Mouse (Mus musculus): Measurements from ENCODE around the gene Als2cr12.
A peak's percentile ranks its signal among the peaks of the same experiment; 100 is the strongest.
"Not testable (repeated sequence)": the region's sequence is repeated elsewhere in the genome, so short reads cannot be mapped to it uniquely, and the experiment has no call there.

Als2cr12 gene

GRCm38 (mm10) chr1:58690006-58690744 lies 5.6 kb downstream of the Als2cr12 start:
- no peak for DNase-seq (ENCODE audit: low spot score)

DNA sequence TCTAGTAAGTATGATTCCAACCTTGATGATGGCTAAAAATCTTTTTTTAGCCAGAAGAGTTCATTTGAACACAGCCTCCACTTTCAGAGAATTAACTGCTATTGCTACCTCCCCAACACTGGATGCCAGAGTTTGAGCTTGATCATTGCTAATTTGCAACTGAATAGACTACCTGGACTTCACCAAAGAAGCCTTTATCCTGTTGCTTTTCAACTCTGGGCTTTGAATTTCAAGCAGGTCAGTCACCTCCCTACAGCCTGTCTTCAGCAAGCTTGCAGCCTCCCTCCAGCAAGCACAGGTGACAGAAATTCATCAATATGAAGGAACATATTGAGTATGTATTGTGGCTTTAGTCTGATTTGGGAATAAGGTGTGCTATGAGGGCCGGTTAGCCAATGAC lies 6.4 kb downstream of the Als2cr12 start:
- no peak for DNase-seq (ENCODE audit: low spot score)

DNA sequence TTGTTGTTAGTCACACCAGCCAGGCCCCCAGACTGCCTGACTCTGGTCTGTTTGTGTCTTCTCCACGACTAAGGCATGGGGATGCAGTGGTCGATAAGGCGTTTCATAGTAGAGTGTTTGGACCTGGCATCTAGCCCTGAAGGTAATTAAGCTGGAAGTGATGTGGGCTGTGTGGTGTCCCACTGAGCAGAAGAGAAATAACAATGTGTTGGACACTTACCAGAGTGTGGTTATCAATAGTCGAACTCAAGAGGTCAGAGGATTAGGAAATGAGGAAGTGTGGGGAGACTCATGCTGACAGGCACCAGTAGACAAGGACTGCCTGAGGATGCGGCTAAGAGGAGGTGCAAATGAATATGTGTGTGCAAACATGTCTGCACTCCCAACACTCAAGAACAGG lies 17.4 kb downstream of the Als2cr12 start:
- not testable (repeated sequence) for DNase-seq (ENCODE audit: low spot score)

- peak; percentile 63 for DNase-seq (ENCODE audit: low spot score)
Observed at GRCm38 (mm10) chr1:58677575-58677974, 18.2 kb downstream of the Als2cr12 start.

DNA sequence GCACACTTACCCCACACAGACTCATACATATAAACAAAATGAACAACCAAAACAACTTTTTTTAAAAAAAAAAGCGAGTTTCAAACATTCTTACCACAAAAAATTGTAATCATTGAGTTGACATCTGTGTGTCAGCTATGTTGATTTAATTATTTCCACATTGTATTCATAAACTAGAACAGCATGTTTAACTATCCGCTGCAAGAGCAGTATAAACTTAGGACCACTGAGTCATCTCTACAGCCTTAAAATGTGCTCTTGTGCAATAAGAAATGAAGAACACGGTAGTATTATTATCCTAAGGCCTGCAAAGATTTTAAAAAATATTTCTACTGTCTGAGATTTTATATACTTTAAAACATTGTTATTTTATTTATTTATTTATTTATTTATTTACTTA lies 20.8 kb downstream of the Als2cr12 start:
- DNase-seq (ENCODE audit: low spot score): no peak

DNA sequence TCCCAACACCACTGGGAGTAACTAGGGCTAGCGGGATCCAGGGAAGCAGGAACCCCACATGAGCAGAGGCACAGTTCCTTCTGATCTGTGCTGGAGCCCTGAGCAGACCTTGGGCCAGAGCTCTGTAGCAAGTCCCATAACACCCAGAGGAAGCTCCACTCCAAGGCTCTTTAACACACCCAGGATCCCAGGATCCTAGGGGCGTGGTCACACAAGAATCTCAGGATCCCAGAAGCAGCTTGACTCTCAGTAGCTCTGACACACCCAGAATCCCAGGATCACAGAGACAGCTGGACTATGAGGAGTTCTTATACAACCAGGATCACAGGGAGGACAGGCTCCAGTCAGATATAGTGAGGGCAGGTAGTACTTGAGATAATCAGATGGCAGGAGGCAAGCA lies 23.7 kb downstream of the Als2cr12 start:
- DNase-seq (ENCODE audit: low spot score): no peak

- DNase-seq (ENCODE audit: low spot score): not testable (repeated sequence)
Observed at GRCm38 (mm10) chr1:58669635-58670034, 26.2 kb downstream of the Als2cr12 start.

DNA sequence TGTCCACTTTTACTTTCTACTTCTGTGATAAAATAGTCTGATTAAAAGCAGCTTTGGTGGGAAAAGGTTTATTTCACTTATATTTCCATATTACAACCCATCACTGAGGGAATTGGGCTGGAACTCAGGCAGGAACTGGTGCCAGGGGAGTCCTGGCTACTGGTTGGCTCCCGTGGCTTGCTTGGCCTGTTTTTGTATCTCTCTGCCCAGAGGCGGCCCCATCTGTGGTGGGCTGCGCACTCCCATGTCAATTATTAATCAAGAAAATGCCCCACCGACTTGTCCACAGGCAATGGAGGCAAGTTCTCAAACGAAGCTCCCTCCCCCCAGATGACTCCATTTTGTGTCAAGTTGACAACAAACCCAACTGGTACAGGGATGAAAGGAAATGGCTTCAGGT lies 27.6 kb downstream of the Als2cr12 start:
- DNase-seq (ENCODE audit: low spot score): no peak

DNA sequence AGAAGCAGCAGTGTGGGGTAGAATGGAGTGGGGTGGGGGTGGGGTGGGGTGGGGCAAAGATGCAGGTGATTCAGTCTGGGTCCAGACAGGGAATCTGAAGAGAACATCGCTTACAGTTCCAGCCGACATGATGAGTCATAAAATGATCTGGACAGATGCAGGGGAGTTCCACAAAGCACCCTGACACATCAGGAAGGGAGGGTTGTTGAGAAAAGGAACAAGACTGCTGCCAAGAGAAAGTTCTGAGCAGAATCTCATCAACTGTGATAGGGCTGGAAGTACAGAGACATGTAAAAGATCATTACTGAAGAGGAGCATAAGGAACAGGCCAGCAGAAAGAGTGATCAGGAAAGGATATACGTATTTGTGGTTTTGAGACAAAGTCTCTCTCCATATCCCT lies 32.4 kb downstream of the Als2cr12 start:
- DNase-seq (ENCODE audit: low spot score): not testable (repeated sequence)

GRCm38 (mm10) chr1:58662671-58663070 lies 33.1 kb downstream of the Als2cr12 start:
- not testable (repeated sequence) for DNase-seq (ENCODE audit: low spot score)

DNA sequence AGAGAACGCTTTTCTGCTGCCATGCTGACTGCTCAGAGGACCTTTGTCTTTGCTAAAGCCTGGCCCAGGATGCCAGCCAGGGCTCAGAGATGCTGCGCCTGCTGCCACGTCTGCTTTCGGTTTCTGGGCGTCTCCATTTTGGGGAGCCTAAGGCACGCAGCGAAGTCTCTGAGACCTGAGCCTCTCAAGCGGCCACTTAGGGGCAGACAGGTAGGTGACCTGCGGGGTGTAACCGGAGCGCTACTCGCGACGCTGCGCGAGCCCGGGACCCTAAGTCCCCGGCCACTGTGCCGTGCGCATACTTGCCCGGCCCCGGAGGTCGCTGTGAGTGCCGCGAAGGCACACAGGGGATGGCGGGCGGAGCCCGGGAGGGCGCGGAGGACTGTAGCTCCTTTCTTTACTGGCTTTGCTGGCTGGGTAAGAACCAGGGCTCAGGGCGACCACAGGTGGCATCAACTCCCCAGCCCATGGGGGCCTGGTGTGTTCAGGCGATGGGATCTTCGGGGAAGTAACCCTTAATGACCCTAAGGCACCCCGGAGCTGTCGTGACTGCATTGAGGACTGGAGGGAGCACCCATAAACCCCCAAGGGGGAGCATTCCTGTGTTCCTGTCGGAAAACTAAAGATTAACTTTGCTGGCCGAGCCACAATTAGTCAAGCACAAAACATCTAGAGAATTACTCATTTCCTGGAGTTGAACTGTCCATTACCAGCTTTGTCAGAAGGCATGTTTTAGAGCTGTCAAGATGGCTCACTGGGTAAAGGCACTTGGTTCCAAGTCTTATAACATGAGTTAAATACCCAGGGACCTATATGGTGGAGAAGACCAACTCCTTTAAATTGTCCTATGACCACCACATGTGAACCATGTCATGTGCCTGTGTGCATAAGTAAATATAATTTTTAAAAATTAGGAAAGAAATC lies 43.0 kb downstream of the Als2cr12 start:
- peak; percentile 53 for DNase-seq (ENCODE audit: low spot score)

DNA sequence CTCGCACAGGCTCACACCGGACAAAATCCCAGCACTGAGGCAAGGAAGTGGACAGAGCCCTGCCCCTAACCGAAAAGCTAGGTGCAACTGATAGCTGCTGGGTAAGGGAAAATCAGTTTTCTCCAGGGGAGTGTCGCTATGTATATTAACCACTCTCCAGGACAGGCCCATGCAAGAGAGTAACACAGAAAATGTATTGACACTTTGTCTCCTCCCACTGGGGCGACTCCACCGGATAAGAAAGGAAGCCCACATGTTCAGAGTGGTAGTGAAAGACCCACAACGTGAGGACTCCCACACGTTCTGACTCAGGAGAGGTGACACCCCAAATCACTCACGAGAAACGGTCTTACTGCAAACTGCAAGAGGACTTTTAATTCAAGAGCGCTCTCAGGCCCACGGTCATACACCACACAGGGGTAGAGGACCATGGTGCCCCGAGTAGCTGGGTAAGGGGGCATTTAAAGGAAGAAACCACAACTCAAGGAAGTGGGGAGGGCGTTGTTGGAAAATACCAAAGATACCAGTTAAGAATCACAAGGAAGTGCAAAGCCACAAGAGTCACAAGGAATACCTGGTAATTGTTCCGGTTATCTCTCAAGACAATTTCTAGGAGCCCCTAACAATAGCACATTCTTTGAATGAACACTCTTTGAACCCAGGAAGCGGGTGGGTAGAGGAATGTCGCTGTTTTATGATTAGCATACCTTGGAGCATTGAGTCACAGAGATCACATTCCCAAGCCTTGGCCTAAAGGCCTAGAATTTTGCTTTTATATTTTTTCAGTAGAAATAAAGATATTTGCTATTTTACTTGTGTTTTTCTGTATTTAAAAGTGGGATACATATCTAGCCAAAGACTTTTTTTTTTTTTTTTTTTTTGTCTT lies 44.0 kb downstream of the Als2cr12 start:
- DNase-seq (ENCODE audit: low spot score): not testable (repeated sequence)

DNA sequence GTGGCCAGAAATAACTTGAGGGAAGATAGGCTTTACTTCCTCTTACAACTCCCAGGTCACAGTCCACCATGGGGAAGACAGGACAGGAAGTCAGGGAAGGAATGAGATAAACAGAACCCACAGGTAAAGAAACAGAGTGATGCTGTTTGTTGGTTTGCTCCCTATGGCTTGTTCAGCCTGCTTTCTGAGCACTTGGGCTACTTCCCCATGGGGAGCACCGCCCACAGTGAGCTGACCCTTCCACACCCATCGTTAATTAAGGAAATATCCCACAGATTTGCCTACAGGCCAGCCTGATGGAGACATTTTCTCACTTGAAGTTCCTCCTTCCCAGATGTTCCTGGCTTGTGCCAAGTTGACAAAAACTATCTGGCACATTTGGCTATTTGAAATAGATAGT lies 66.9 kb downstream of the Als2cr12 start:
- DNase-seq (ENCODE audit: low spot score): not testable (repeated sequence)

DNA sequence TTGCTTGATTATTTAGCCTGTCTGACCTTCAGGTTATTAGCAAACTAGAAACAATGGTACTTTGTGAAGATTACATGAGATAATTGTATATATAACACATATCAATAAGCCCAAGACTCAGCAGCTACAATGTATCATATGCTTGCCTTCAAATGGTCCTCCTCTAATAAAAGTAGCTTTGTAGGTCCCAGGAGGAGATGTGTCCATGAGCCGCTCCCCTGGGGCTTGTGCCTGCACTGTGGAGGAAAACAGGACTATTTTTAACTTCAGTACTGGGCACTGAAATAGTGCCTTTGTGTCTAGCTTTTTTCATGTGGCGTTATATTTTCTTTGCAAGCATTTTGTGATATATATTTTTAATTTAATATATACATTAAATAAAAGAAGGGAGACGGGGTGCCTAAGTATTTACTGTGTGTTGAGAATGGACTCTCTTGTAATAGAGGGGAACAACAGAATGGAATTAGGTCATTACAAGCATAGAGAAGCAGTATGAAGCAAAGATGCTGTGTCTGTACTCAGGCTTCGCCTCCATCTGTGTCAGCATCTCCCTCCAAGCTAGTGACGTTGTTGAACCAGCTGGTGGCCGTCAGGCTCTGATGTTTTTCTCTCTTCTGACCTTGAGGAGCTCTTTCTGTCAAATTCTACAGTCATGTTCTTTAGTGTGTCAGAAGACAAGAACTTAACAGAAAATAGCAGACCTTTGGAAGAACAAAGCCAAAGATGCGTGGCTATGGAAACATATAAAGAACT lies 73.6 kb downstream of the Als2cr12 start:
- DNase-seq (ENCODE audit: low spot score): peak; percentile 39

DNA sequence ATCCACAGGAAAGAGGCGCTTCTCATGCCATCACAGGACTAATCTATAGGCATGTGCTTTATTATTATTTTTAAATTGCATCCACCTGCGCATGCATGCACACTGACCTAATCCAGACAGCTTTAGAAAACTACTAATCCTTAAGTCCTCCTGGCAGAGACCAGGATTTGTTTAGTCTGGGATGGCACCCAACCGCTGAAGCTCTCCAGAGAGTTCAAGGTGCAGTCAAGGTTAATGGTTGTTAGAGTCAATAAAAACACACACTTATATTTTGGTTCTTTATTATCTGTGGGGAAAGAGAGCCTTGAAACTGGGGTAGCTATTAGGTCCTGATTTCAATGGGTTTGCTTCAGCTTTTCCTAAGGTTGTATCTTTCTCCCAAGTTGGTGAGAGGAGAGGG lies 74.5 kb downstream of the Als2cr12 start:
- DNase-seq (ENCODE audit: low spot score): no peak

- no peak for DNase-seq (ENCODE audit: low spot score)
Observed at GRCm38 (mm10) chr1:58618766-58619165, 77.0 kb downstream of the Als2cr12 start.

DNA sequence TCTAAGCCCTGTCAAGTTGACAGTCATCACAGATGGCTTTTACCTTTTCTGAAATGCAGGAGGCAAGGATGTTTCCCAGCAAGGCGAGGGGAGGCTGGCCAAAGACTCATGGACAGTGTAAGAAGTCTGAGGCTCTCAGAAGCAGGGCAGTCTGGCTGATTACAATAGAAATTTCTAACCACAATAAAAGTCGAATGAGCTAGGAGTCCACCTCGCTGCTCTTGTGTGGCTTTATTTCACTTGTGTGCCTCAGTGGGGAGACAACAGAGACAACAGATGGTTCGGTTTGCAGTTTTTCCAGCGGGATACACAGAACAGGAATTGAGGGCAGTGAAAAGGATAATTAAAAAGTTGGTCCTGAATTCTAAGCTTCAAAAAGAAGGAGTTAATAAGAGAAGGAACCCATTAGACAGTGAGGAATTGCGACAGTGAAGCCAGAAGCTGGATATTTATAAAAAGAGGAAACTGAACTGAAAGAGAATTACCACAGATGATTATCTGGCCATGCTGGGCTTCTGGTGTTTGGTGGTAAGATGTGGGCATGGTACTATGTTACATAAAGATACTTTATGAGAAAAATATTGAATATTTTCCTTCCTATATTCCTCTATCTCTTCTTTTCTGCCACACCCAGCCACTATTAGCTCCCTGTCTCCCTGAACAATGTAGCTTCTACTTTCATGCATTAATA lies 77.7 kb downstream of the Als2cr12 start:
- DNase-seq (ENCODE audit: low spot score): no peak

DNA sequence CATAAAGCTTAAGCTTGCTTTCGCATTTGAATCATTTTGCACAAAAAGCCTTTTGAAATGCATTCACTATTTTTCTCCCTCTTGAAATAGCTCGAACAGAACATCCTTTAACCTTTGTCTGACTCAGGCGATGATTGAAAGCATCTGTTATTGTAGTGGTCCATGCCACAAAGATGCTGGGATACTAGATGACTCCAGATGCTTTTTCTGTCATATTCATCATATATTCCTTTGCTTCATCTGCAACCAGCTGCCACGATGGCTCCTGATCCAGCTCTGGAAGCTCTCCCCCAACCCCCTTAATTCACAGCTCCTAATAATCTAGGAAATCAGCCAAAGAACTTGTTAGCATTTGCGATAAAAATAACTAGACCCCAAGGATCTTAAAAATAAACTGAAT lies 78.7 kb downstream of the Als2cr12 start:
- no peak for DNase-seq (ENCODE audit: low spot score)

- DNase-seq (ENCODE audit: low spot score): peak; percentile 5
Observed at GRCm38 (mm10) chr1:58616176-58616575, 79.6 kb downstream of the Als2cr12 start.

DNA sequence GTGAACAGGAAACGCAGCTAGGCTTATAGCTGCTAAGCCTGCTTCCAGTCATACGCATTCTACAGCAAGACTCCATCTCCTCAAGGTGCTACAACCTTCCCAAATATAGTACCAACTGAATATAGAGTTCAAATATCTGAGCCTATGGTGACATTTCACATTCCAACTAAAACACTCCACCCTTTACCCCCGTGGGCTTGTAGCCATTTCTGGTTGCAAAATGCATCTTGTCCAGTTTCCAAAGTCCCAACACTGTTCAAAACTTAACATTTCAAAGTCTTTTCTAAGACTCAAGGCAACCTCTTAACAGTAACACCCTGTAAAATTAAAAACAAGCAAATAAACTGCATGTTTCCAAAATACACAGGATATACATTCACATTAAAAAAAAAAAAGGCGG lies 80.6 kb downstream of the Als2cr12 start:
- no peak for DNase-seq (ENCODE audit: low spot score)

GRCm38 (mm10) chr1:58614424-58614823 lies 81.4 kb downstream of the Als2cr12 start:
- DNase-seq (ENCODE audit: low spot score): no peak

All from retina, embryonic 14.5 days (tissue).